Mouse (Mus musculus): Measurements from ENCODE around the gene Glb1l. TPM values are rescaled to one million over a fixed set of nuclear protein-coding genes. Genes with fewer than 3 reads are reported as not detected.

The Glb1l gene
- polyA plus RNA-seq, 1 experiment = 0.86 TPM

- no peak for TF ChIP-seq GATA1 (IDR thresholded peaks at IDR 0.05; ENCODE audit: low read length)
These were observed 25.1 kb downstream of the Glb1l start for GRCm38 (mm10) chr1:75185495-75185894.

- TF ChIP-seq GATA1 (IDR thresholded peaks at IDR 0.05; ENCODE audit: low read length) = no peak
These were observed 28.5 kb downstream of the Glb1l start for GRCm38 (mm10) chr1:75182160-75182559.

- no peak for TF ChIP-seq GATA1 (IDR thresholded peaks at IDR 0.05; ENCODE audit: low read length)
These were observed 29.2 kb downstream of the Glb1l start for GRCm38 (mm10) chr1:75181377-75181870.

GRCm38 (mm10) chr1:75180741-75181140 lies 29.9 kb downstream of the Glb1l start:
- no peak for TF ChIP-seq GATA1 (IDR thresholded peaks at IDR 0.05; ENCODE audit: low read length)

- TF ChIP-seq GATA1 (IDR thresholded peaks at IDR 0.05; ENCODE audit: low read length) = no peak
These were observed 30.5 kb downstream of the Glb1l start, which contains the start of gene Abcb6 for GRCm38 (mm10) chr1:75180105-75180590. Abcb6 (minus strand) TSS chr1:75180392.

GRCm38 (mm10) chr1:75179334-75180104 lies 31.1 kb downstream of the Glb1l start:
- peak; percentile 33 for TF ChIP-seq GATA1 (IDR thresholded peaks at IDR 0.05; ENCODE audit: low read length)

GRCm38 (mm10) chr1:75168472-75169464 lies 41.8 kb downstream of the Glb1l start, which contains the start of gene Zfand2b:
Zfand2b (plus strand) TSS chr1:75168646.
- no peak for TF ChIP-seq GATA1 (IDR thresholded peaks at IDR 0.05; ENCODE audit: low read length)

- no peak for TF ChIP-seq GATA1 (IDR thresholded peaks at IDR 0.05; ENCODE audit: low read length)
These were observed 42.5 kb downstream of the Glb1l start for GRCm38 (mm10) chr1:75168093-75168471.

GRCm38 (mm10) chr1:75160256-75160617 lies 50.4 kb downstream of the Glb1l start:
- TF ChIP-seq GATA1 (IDR thresholded peaks at IDR 0.05; ENCODE audit: low read length) = no peak

GRCm38 (mm10) chr1:75159540-75160255 lies 50.9 kb downstream of the Glb1l start:
- peak; percentile 82 for TF ChIP-seq GATA1 (IDR thresholded peaks at IDR 0.05; ENCODE audit: low read length)

- no peak for TF ChIP-seq GATA1 (IDR thresholded peaks at IDR 0.05; ENCODE audit: low read length)
These were observed 51.6 kb downstream of the Glb1l start for GRCm38 (mm10) chr1:75158990-75159389.

- TF ChIP-seq GATA1 (IDR thresholded peaks at IDR 0.05; ENCODE audit: low read length) = no peak
These were observed 54.8 kb downstream of the Glb1l start for GRCm38 (mm10) chr1:75155837-75156236.

GRCm38 (mm10) chr1:75148727-75149126 lies 61.9 kb downstream of the Glb1l start:
- TF ChIP-seq GATA1 (IDR thresholded peaks at IDR 0.05; ENCODE audit: low read length) = no peak

Other genes starting within 250 kb of the Glb1l start
- 0.24 and 0.27 TPM in 2 replicates for gene Nhej1, start 85.6 kb downstream of the Glb1l start, polyA plus RNA-seq (2012)
- 0.13 TPM in 2 replicates for gene Slc23a3, start 76.9 kb downstream of the Glb1l start, polyA plus RNA-seq (2012)
- 92.2 and 100 TPM in 2 replicates for gene Cnppd1, start 68.1 kb downstream of the Glb1l start, polyA plus RNA-seq (2012)
- gene Retreg2, start 68.0 kb downstream of the Glb1l start, polyA plus RNA-seq (2012) = 93.7 and 148 TPM in 2 replicates
- 21.4 and 28.2 TPM in 2 replicates for gene Zfand2b, start 42.2 kb downstream of the Glb1l start, polyA plus RNA-seq (2012)
- 17.2 and 22.2 TPM in 2 replicates for gene Abcb6, start 30.4 kb downstream of the Glb1l start, polyA plus RNA-seq (2012)
- gene Ankzf1, start 18.7 kb downstream of the Glb1l start, polyA plus RNA-seq (2012) = 14.3 and 16.1 TPM in 2 replicates
- gene Atg9a, start 18.6 kb downstream of the Glb1l start, polyA plus RNA-seq (2012) = 44.2 and 52.5 TPM in 2 replicates
- gene Stk16, start within 50 bp of the Glb1l start, polyA plus RNA-seq (2012) = 143 and 217 TPM in 2 replicates
- gene Tuba4a, start 9.1 kb upstream of the Glb1l start, polyA plus RNA-seq (2012) = 26.0 and 85.0 TPM in 2 replicates
- not detected in 2 replicates for gene A630095N17Rik, start 21.3 kb upstream of the Glb1l start, polyA plus RNA-seq (2012)
- 11.3 and 14.7 TPM in 2 replicates for gene Dnajb2, start 25.6 kb upstream of the Glb1l start, polyA plus RNA-seq (2012)
- 1.1 and 1.4 TPM in 2 replicates for gene Ptprn, start 53.7 kb upstream of the Glb1l start, polyA plus RNA-seq (2012)
- gene Resp18, start 67.6 kb upstream of the Glb1l start, polyA plus RNA-seq (2012) = not detected in 2 replicates
- gene Dnpep, start 107.2 kb upstream of the Glb1l start, polyA plus RNA-seq (2012) = 46.2 and 77.7 TPM in 2 replicates
- 1.4 and 1.6 TPM in 2 replicates for gene Des, start 149.5 kb upstream of the Glb1l start, polyA plus RNA-seq (2012)
- gene Speg, start 164.5 kb upstream of the Glb1l start, polyA plus RNA-seq (2012) = 0.09 and 0.33 TPM in 2 replicates
- 292 TPM in 2 replicates for gene Gmppa, start 225.1 kb upstream of the Glb1l start, polyA plus RNA-seq (2012)
- gene Asic4, start 239.6 kb upstream of the Glb1l start, polyA plus RNA-seq (2012) = 0.40 and 0.56 TPM in 2 replicates